Mouse (Mus musculus): ENCODE results near the gene Dclre1a. TPM values are rescaled to one million over a fixed set of nuclear protein-coding genes. Genes with fewer than 3 reads are reported as not detected.
"Not testable (repeated sequence)": the region's sequence is repeated elsewhere in the genome, so short reads cannot be mapped to it uniquely, and the experiment has no call there.

Dclre1a gene
- polyA plus RNA-seq, 1 experiment from 2014 or later, result 18.5 TPM

DNA sequence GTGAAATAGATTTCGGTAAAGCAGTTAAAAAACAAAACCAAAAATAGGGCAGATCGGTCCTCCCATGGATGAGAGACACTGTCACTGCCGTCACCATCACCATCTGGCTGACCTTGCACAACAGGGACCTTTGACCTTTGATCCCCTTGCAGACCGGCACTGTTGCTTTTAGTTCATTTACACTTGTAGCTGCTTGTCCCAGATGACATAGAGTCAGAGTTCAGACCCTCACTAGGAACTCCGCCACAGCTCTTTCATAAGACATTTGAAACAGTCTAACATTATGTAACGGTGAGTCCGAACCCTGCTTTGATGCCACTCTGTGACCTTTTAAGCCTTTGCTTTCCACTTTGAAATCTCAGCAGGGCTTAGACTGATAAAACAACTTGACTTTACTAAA is 28.6 kb downstream of the Dclre1a start:
- not testable (repeated sequence) for ATAC-seq (ENCODE audit: insufficient number of reproducible peaks, low FRiP score, low TSS enrichment, low read depth); H3K4me3 ChIP-seq (ENCODE audit: low read depth, low read length); DNase-seq (ENCODE audit: low spot score); H3K4me1 ChIP-seq (ENCODE audit: control insufficient read depth, insufficient read depth, low read length); H3K27me3 ChIP-seq (ENCODE audit: control insufficient read depth, insufficient read depth, low read length); H3K9ac ChIP-seq (ENCODE audit: low read length); H3K9me3 ChIP-seq (ENCODE audit: control insufficient read depth, low read length); H3K27ac ChIP-seq (replicated peaks; ENCODE audit: low read depth, low read length); H3K4me2 ChIP-seq (ENCODE audit: low read depth, severe bottlenecking); H3K36me3 ChIP-seq (ENCODE audit: control insufficient read depth, insufficient read depth, low read length)
- no CpG with 5 or more reads among the region's 7 CpGs for WGBS

DNA sequence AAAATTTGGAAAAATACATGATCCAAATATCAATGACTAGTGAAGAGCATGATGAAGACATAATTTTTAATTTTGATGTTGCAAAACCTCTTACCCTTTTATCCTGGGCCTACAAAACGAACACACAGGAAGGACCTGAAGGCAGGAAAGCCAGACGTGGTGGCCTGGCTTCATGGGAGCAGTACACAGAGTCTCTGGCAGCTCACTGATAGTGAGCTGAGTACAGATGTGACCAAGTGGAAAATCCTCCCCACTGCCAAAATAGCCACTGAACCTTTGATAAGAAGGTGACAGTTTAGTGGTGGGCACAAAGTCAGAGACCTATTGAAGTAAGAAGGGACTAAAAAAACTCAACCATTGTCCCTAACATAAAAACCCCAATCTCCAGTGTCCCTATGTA is 34.5 kb downstream of the Dclre1a start:
- DNase-seq (ENCODE audit: low spot score); H3K9me3 ChIP-seq (ENCODE audit: control insufficient read depth, low read length); H3K36me3 ChIP-seq (ENCODE audit: control insufficient read depth, insufficient read depth, low read length); H3K4me3 ChIP-seq (ENCODE audit: low read depth, low read length); H3K4me1 ChIP-seq (ENCODE audit: control insufficient read depth, insufficient read depth, low read length); H3K27me3 ChIP-seq (ENCODE audit: control insufficient read depth, insufficient read depth, low read length); H3K27ac ChIP-seq (replicated peaks; ENCODE audit: low read depth, low read length); H3K4me2 ChIP-seq (ENCODE audit: low read depth, severe bottlenecking); ATAC-seq (ENCODE audit: insufficient number of reproducible peaks, low FRiP score, low TSS enrichment, low read depth); H3K9ac ChIP-seq (ENCODE audit: low read length): not testable (repeated sequence)
- no CpG with 5 or more reads among the region's 2 CpGs for WGBS

DNA sequence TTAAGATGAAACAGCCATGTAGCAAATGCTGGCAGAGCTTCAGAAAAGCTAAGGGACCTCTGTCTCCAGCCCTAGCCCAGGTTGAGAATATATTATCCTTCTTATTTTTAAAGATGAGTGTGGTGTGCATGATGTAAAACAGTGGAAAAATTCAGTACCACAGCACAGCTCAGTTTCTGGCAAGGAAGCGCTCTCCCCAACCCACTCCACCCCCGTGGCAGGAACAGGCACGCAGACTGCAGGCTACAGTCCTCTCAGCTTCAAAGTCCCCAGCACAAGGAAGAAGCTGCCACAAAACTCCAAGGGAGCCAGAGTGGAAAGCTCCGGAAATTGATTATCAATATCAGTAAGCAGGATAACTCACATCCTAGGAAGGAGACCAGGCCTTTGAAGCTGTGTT is 36.8 kb downstream of the Dclre1a start:
- not testable (repeated sequence) for H3K9me3 ChIP-seq (ENCODE audit: control insufficient read depth, low read length); H3K4me3 ChIP-seq (ENCODE audit: low read depth, low read length); H3K27me3 ChIP-seq (ENCODE audit: control insufficient read depth, insufficient read depth, low read length); H3K4me2 ChIP-seq (ENCODE audit: low read depth, severe bottlenecking); H3K9ac ChIP-seq (ENCODE audit: low read length); H3K36me3 ChIP-seq (ENCODE audit: control insufficient read depth, insufficient read depth, low read length); H3K4me1 ChIP-seq (ENCODE audit: control insufficient read depth, insufficient read depth, low read length); ATAC-seq (ENCODE audit: insufficient number of reproducible peaks, low FRiP score, low TSS enrichment, low read depth); DNase-seq (ENCODE audit: low spot score); H3K27ac ChIP-seq (replicated peaks; ENCODE audit: low read depth, low read length)
- WGBS, result no CpG with 5 or more reads among the region's 4 CpGs

DNA sequence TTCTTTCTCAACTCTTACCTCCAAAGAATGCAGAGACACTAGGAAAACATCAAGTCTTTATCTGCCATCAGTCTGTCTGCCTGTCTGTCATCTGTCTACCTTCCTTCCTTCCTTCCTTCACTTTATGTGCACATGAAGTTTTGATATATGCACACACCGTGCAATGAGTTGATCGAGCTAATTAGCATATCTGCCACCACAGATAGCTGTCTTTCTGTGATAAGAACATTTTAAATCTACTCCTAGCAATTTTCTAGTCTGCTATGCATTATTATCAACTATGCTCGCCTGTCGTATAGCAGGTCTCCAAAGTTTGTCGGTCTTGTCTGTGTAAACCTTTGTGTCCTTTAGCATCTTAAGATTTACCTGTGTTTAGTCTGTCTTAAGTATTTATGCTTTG is 44.5 kb downstream of the Dclre1a start:
- not testable (repeated sequence) for H3K36me3 ChIP-seq (ENCODE audit: control insufficient read depth, insufficient read depth, low read length); ATAC-seq (ENCODE audit: insufficient number of reproducible peaks, low FRiP score, low TSS enrichment, low read depth)
- no CpG with 5 or more reads among the region's 5 CpGs for WGBS

DNA sequence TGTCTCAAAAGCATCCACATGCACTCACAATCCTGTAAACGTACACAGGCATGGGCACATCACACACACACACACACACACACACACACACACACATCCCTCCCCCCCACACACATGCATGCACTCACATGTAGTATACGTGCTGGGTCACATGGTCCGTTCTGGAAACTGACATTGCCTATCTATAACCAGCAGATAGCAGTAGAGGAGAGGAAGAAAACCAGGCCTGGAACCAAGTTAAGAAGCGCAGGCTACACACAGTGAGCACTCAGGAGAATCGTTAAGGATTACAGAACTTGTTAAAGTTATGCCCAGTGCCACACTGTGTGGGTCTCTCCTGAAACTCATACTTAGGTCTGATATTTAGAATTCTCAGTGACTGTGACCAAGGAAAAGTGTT is 45.0 kb downstream of the Dclre1a start:
- not testable (repeated sequence) for H3K9me3 ChIP-seq (ENCODE audit: control insufficient read depth, low read length); H3K27ac ChIP-seq (replicated peaks; ENCODE audit: low read depth, low read length); DNase-seq (ENCODE audit: low spot score); H3K36me3 ChIP-seq (ENCODE audit: control insufficient read depth, insufficient read depth, low read length); H3K27me3 ChIP-seq (ENCODE audit: control insufficient read depth, insufficient read depth, low read length); H3K4me2 ChIP-seq (ENCODE audit: low read depth, severe bottlenecking); H3K4me1 ChIP-seq (ENCODE audit: control insufficient read depth, insufficient read depth, low read length); H3K9ac ChIP-seq (ENCODE audit: low read length); H3K4me3 ChIP-seq (ENCODE audit: low read depth, low read length); ATAC-seq (ENCODE audit: insufficient number of reproducible peaks, low FRiP score, low TSS enrichment, low read depth)
- WGBS, result no CpG with 5 or more reads among the region's 5 CpGs

More for the DNA sequence above, 44.5 kb downstream of the Dclre1a start:
- H3K9me3 ChIP-seq (ENCODE audit: control insufficient read depth, low read length); H3K27ac ChIP-seq (replicated peaks; ENCODE audit: low read depth, low read length); H3K4me2 ChIP-seq (ENCODE audit: low read depth, severe bottlenecking); DNase-seq (ENCODE audit: low spot score); H3K27me3 ChIP-seq (ENCODE audit: control insufficient read depth, insufficient read depth, low read length); H3K4me1 ChIP-seq (ENCODE audit: control insufficient read depth, insufficient read depth, low read length); H3K9ac ChIP-seq (ENCODE audit: low read length); H3K4me3 ChIP-seq (ENCODE audit: low read depth, low read length): not testable (repeated sequence)

DNA sequence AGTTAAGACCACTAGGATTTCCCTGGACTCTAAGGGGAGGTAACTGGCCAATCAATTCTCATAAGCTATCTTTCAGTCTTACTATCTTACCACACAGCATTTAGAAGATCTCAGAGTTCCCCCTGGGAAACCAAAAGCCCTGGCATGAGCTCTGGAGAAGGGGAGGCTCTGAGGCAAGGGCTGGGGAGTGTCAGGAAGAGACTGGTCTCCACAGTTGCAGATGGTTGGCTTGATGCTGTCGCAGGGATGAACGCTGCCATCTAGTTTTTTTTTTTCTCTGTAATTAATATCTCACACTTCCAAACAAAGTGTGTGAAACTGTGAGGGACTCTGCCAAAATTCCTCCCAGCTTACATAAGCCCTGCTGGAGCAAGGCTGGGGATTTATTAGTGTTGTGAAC is 53.9 kb downstream of the Dclre1a start:
- H3K4me2 ChIP-seq (ENCODE audit: low read depth, severe bottlenecking); H3K36me3 ChIP-seq (ENCODE audit: control insufficient read depth, insufficient read depth, low read length); H3K9me3 ChIP-seq (ENCODE audit: control insufficient read depth, low read length); ATAC-seq (ENCODE audit: insufficient number of reproducible peaks, low FRiP score, low TSS enrichment, low read depth); H3K9ac ChIP-seq (ENCODE audit: low read length); DNase-seq (ENCODE audit: low spot score); H3K4me3 ChIP-seq (ENCODE audit: low read depth, low read length); H3K27ac ChIP-seq (replicated peaks; ENCODE audit: low read depth, low read length); H3K27me3 ChIP-seq (ENCODE audit: control insufficient read depth, insufficient read depth, low read length); H3K4me1 ChIP-seq (ENCODE audit: control insufficient read depth, insufficient read depth, low read length): not testable (repeated sequence)
- no CpG with 5 or more reads among the region's 2 CpGs for WGBS

DNA sequence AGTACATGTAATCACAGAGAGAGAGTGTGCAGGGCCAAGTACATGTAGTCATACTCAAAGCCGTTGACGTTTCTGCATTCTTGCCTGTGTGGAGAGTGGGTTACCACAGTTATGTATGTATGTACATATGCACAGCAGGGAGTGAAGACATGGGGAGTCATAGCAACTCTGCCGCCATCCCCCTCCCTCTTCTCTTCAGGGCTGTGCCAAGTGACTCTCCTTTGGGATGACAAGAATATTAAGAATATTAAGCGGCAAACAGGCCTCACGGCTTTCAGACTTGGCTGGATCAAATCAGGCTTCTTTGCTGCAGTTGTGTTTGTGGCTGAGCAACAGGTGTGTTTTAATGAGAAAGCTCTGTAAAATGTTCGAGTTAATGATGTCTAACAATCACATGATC is 58.4 kb downstream of the Dclre1a start:
- no peak for DNase-seq (ENCODE audit: low spot score)
- Histone ChIP-seq H3K27me3 (ENCODE audit: control insufficient read depth, insufficient read depth, low read length) (no peaks in the 10 kb centered on the region), H3K36me3 (ENCODE audit: control insufficient read depth, insufficient read depth, low read length) (no peaks in the 10 kb centered on the region), H3K4me3 (ENCODE audit: low read depth, low read length) (no peak overlapping the region), H3K27ac (replicated peaks; ENCODE audit: low read depth, low read length) (no peak overlapping the region), H3K9me3 (ENCODE audit: control insufficient read depth, low read length) (no peaks in the 10 kb centered on the region), H3K4me2 (ENCODE audit: low read depth, severe bottlenecking) (no peak overlapping the region), H3K9ac (ENCODE audit: low read length) (no peak overlapping the region), H3K4me1 (ENCODE audit: control insufficient read depth, insufficient read depth, low read length) (peaks cover 10% of the 10 kb centered on the region; the same call in 1 of the 2 replicates)
- ATAC-seq (ENCODE audit: insufficient number of reproducible peaks, low FRiP score, low TSS enrichment, low read depth), result no peak
- 81% methylated on average over 6 of the region's 6 CpGs for WGBS

DNA sequence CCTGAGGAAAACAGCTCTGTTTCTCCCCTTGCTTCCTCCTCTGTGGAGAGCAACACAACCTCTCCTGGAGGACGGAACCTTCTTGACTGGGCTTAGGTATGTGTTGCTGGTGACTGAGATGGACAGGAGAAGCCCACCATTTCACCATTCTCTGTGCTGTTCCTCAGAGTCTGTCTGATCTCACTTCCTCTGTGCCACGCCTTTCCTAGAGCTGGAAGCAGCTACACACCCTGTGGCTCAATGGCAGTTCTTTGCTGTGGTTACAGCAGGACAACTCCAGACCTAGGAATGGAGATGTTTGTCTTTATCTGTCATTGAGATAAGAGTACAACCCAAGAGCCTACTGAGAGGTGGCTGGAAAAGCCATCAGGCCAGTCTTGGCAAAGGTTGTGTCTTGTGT is 60.7 kb downstream of the Dclre1a start:
- Histone ChIP-seq H3K9ac (ENCODE audit: low read length) (no peak overlapping the region), H3K4me3 (ENCODE audit: low read depth, low read length) (no peak overlapping the region), H3K27ac (replicated peaks; ENCODE audit: low read depth, low read length) (no peak overlapping the region), H3K36me3 (ENCODE audit: control insufficient read depth, insufficient read depth, low read length) (no peaks in the 10 kb centered on the region), H3K4me2 (ENCODE audit: low read depth, severe bottlenecking) (no peak overlapping the region), H3K27me3 (ENCODE audit: control insufficient read depth, insufficient read depth, low read length) (no peaks in the 10 kb centered on the region), H3K4me1 (ENCODE audit: control insufficient read depth, insufficient read depth, low read length) (peaks cover 12% of the 10 kb centered on the region; the same call in 1 of the 2 replicates), H3K9me3 (ENCODE audit: control insufficient read depth, low read length) (no peaks in the 10 kb centered on the region)
- ATAC-seq (ENCODE audit: insufficient number of reproducible peaks, low FRiP score, low TSS enrichment, low read depth) (no peak), DNase-seq (ENCODE audit: low spot score) (no peak)
- 100% methylated on average over 2 of the region's 2 CpGs for WGBS

DNA sequence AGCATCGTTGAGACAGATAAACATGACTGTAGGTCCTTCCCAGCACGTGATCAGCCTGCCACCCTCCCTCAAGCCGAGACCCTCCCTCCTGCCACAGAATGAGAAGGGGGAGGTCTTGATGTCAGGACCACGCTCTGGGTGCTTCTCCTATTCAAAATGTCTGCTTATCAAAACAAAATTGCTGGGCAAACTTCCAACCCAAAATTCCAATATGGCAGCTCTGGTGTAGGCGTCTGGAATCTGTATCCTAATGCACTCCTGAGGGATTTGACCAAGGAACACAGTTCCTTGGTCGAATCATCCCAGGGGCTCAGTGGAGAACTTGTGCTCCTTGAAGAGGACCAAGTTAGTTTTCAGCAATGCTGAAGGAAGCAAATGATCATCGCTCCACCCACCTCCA is 61.1 kb downstream of the Dclre1a start:
- DNase-seq (ENCODE audit: low spot score), result no peak
- ATAC-seq (ENCODE audit: insufficient number of reproducible peaks, low FRiP score, low TSS enrichment, low read depth), result no peak

More for the DNA sequence above, 61.1 kb downstream of the Dclre1a start:
- Histone ChIP-seq H3K9me3 (ENCODE audit: control insufficient read depth, low read length) (no peaks in the 10 kb centered on the region), H3K4me2 (ENCODE audit: low read depth, severe bottlenecking) (no peak overlapping the region), H3K4me1 (ENCODE audit: control insufficient read depth, insufficient read depth, low read length) (peaks cover 12% of the 10 kb centered on the region; the same call in 1 of the 2 replicates), H3K9ac (ENCODE audit: low read length) (no peak overlapping the region), H3K4me3 (ENCODE audit: low read depth, low read length) (no peak overlapping the region), H3K27ac (replicated peaks; ENCODE audit: low read depth, low read length) (no peak overlapping the region), H3K27me3 (ENCODE audit: control insufficient read depth, insufficient read depth, low read length) (no peaks in the 10 kb centered on the region), H3K36me3 (ENCODE audit: control insufficient read depth, insufficient read depth, low read length) (no peaks in the 10 kb centered on the region)
- WGBS, result 90% methylated on average over 7 of the region's 7 CpGs
